Mouse (Mus musculus): Measurements from ENCODE around the gene Hnrnpul2. TPM values are rescaled to one million over a fixed set of nuclear protein-coding genes. Genes with fewer than 3 reads are reported as not detected.

Hnrnpul2 gene
- total and polyA plus RNA-seq, 3 experiments, result 39.4 to 174 (median 106) TPM

DNA sequence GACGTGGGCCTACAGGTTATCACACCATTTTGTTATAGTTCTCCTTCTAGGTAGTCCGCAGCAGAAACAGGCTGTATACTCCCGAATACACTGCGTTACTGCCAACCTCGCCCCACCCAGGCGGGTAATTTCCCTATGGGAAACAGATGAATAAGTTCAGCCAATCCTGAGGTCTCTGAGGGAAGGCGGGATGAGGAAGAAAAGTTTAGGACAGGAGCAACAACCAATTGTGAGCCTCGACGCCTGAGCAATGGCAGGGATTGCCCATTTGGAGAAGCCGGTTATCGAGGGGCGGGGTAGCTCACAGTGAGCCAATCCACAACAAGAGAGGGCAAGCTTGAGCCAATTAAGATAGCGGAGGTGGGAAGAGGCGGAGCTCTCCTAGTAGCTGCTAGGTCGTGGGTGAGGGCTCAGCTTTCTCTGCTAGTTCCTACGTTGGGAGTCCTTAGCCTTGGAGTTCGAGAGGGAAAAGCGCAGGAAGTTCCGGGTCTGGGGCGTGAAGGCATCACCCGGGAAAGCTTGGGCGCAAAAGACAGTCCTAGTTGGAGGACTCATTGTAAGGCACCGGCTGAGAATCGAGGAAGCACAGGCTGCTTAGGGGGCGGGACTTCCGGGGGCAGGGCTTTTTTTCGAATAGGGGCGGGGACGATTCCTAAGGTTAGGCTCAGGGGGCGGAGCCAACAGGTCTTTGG, 17.5 kb upstream of the Hnrnpul2 start, which contains the start of gene Zbtb3:
Gene Zbtb3, plus strand, starts transcription at position 426 of the 692 bp plus-strand sequence.
- peaks cover 0 to 9% of the 10 kb centered on the region in 2 experiments; a peak in 3 of 4 replicates for H3K36me3 ChIP-seq (ENCODE audit: control insufficient read depth in 1 of 2, insufficient read depth in 2 of 2, low read length in 2 of 2)
- H3K4me3 ChIP-seq (ENCODE audit: control insufficient read depth in 1 of 2, insufficient read depth in 1 of 2, low read depth in 2 of 2, low read length in 2 of 2), result peak within 1 kb of the TSS; percentile 74 to 91
- DNase-seq (ENCODE audit: low read depth, low spot score), result peak; percentile 100
- peaks cover 9% of the 10 kb centered on the region for H3K79me2 ChIP-seq (ENCODE audit: control insufficient read depth, insufficient read depth, low read length, poor library complexity)
- peak within 1 kb of the TSS; percentile 78 for H3K9ac ChIP-seq (ENCODE audit: control insufficient read depth, low read depth, low read length, poor library complexity, severe bottlenecking)
- peak within 1 kb of the TSS; percentile 74 for H3K27ac ChIP-seq (ENCODE audit: control insufficient read depth, low read depth, low read length)
- no peaks in the 10 kb centered on the region for H3K27me3 ChIP-seq (ENCODE audit: control insufficient read depth in 1 of 2, insufficient read depth in 2 of 2, low read length in 2 of 2)
- TF ChIP-seq RAD21 (IDR thresholded peaks at IDR 0.05; ENCODE audit: low read depth, low read length) (no peak), TBP (IDR thresholded peaks at IDR 0.05; ENCODE audit: low read depth, low read length) (peak; percentile 75; the same call in 1 of the 2 replicates), NRF1 (IDR thresholded peaks at IDR 0.05; ENCODE audit: insufficient read depth, low read depth, low read length, poor library complexity, severe bottlenecking) (peak; percentile 30; the same call in 1 of the 2 replicates), MEF2A (IDR thresholded peaks at IDR 0.05; ENCODE audit: extremely low read depth, insufficient replicate concordance, low read depth, low read length, poor library complexity, severe bottlenecking) (no peak), ELF1 (IDR thresholded peaks at IDR 0.05; ENCODE audit: low read depth, low read length) (peak; percentile 54), CHD2 (IDR thresholded peaks at IDR 0.05; ENCODE audit: low read length) (peak; percentile 71), GATA1 (IDR thresholded peaks at IDR 0.05; ENCODE audit: low read depth, low read length) (0 out of 2 replicates have a peak, but pooled peaks have one; percentile 4), MXI1 (IDR thresholded peaks at IDR 0.05; ENCODE audit: low read depth, low read length) (peak; percentile 50), NELFE (IDR thresholded peaks at IDR 0.05; ENCODE audit: low read depth, low read length) (peak; percentile 81), SIN3A (IDR thresholded peaks at IDR 0.05; ENCODE audit: low read length) (peak; percentile 77), ZMIZ1 (IDR thresholded peaks at IDR 0.05; ENCODE audit: low read depth, low read length) (peak; percentile 35; the same call in 1 of the 2 replicates), RCOR1 (IDR thresholded peaks at IDR 0.05; ENCODE audit: low read depth, low read length) (no peak), HCFC1 (IDR thresholded peaks at IDR 0.05; ENCODE audit: low read depth, low read length) (peak; percentile 77), POLR2AphosphoS2 (IDR thresholded peaks at IDR 0.05; ENCODE audit: low read length) (peak; percentile 80), CTCF (IDR thresholded peaks at IDR 0.05 in 2 of 3, conservative IDR thresholded peaks at IDR 0.05 in 1 of 3; ENCODE audit: control insufficient read depth in 1 of 3, insufficient read depth in 1 of 3, low read depth in 2 of 3, low read length in 3 of 3, poor library complexity in 1 of 3, severe bottlenecking in 1 of 3) (no peak), POLR2A (IDR thresholded peaks at IDR 0.05; ENCODE audit: control insufficient read depth in 1 of 2, insufficient read depth in 1 of 2, low read depth in 1 of 2, low read length in 2 of 2, poor library complexity in 1 of 2) (peak; percentile 52 to 86), MAZ (IDR thresholded peaks at IDR 0.05; ENCODE audit: low read depth, low read length) (no peak; the same call in 1 of the 2 replicates), ZNF384 (IDR thresholded peaks at IDR 0.05; ENCODE audit: low read depth, low read length) (peak; percentile 72)
- H3K9me3 ChIP-seq (replicated peaks; ENCODE audit: insufficient read depth, low read length), result no peaks in the 10 kb centered on the region
- H3K4me1 ChIP-seq (ENCODE audit: control insufficient read depth in 1 of 2, insufficient read depth in 2 of 2, low read length in 2 of 2), result peaks cover 2 to 21% of the 10 kb centered on the region in 2 experiments; a peak in 2 of 4 replicates

DNA sequence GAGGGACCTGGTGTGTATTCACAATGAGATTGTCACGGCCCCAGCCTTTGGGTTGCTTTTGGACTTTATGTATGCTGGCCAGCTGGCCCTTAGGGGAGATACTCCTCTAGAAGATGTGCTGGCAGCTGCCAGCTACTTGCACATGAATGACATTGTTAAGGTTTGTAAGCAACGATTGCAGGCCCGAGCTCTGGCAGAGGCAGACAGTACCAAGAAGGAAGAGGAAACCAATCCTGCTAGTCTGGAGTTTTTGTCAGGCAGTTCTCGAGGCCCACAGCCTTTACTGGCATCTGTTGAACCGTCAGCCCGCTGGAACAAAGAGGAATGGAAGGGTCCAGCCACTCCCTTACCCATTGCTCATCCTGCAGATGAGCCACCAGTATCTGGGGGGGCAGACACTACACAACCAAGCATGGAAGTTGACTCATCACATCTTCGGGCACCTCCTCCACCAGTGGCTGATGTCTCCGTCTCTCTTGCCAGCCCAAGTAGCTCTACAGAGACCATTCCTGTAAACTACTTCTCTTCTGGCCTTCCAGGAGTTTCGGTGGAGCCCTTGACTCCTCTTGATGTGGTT, 16.5 kb upstream of the Hnrnpul2 start:
- no peak overlapping the region for H3K27ac ChIP-seq (ENCODE audit: control insufficient read depth, low read depth, low read length)
- no peak overlapping the region for H3K9ac ChIP-seq (ENCODE audit: control insufficient read depth, low read depth, low read length, poor library complexity, severe bottlenecking)
- H3K79me2 ChIP-seq (ENCODE audit: control insufficient read depth, insufficient read depth, low read length, poor library complexity), result no peaks in the 10 kb centered on the region; the same call in 1 of the 2 replicates
- TF ChIP-seq ZMIZ1 (IDR thresholded peaks at IDR 0.05; ENCODE audit: low read depth, low read length), result no peak
- no peak for TF ChIP-seq E2F4 (IDR thresholded peaks at IDR 0.05; ENCODE audit: borderline replicate concordance, low read depth, low read length)
- TF ChIP-seq MEF2A (IDR thresholded peaks at IDR 0.05; ENCODE audit: extremely low read depth, insufficient replicate concordance, low read depth, low read length, poor library complexity, severe bottlenecking), result no peak
- TF ChIP-seq POLR2AphosphoS2 (IDR thresholded peaks at IDR 0.05; ENCODE audit: low read length), result no peak
- TF ChIP-seq MAZ (IDR thresholded peaks at IDR 0.05; ENCODE audit: low read depth, low read length), result no peak
- no peak for TF ChIP-seq TBP (IDR thresholded peaks at IDR 0.05; ENCODE audit: low read depth, low read length)
- no peak for TF ChIP-seq NELFE (IDR thresholded peaks at IDR 0.05; ENCODE audit: low read depth, low read length)
- TF ChIP-seq CHD2 (IDR thresholded peaks at IDR 0.05; ENCODE audit: low read length), result no peak
- no peak for TF ChIP-seq POLR2A (IDR thresholded peaks at IDR 0.05; ENCODE audit: control insufficient read depth in 1 of 2, insufficient read depth in 1 of 2, low read depth in 1 of 2, low read length in 2 of 2, poor library complexity in 1 of 2)
- no peak for TF ChIP-seq ELF1 (IDR thresholded peaks at IDR 0.05; ENCODE audit: low read depth, low read length)
- no peak for TF ChIP-seq TAL1 (IDR thresholded peaks at IDR 0.05; ENCODE audit: low read length)
- no peak for TF ChIP-seq NRF1 (IDR thresholded peaks at IDR 0.05; ENCODE audit: insufficient read depth, low read depth, low read length, poor library complexity, severe bottlenecking)
- TF ChIP-seq GATA1 (IDR thresholded peaks at IDR 0.05; ENCODE audit: low read depth, low read length), result no peak
- peaks cover 2 to 21% of the 10 kb centered on the region in 2 experiments; a peak in 2 of 4 replicates for H3K4me1 ChIP-seq (ENCODE audit: control insufficient read depth in 1 of 2, insufficient read depth in 2 of 2, low read length in 2 of 2)
- DNase-seq (ENCODE audit: low read depth, low spot score), result no peak
- no peaks in the 10 kb centered on the region for H3K9me3 ChIP-seq (replicated peaks; ENCODE audit: insufficient read depth, low read length)
- no peaks in the 10 kb centered on the region for H3K27me3 ChIP-seq (ENCODE audit: control insufficient read depth in 1 of 2, insufficient read depth in 2 of 2, low read length in 2 of 2)
- no peak overlapping the region for H3K4me3 ChIP-seq (ENCODE audit: control insufficient read depth in 1 of 2, insufficient read depth in 1 of 2, low read depth in 2 of 2, low read length in 2 of 2)
- peaks cover under 1 to 9% of the 10 kb centered on the region in 2 experiments for H3K36me3 ChIP-seq (ENCODE audit: control insufficient read depth in 1 of 2, insufficient read depth in 2 of 2, low read length in 2 of 2)
